Mouse (Mus musculus) E14TG2a.4 (cell line): ENCODE measurements around the gene Cdc34b.

Experiments used
- H3K27me3 ChIP-seq: 2 replicates; pipeline ENCODE4 v1.6.1; 2014; ENCODE audit warnings: low read length, control low read depth; ENCODE audit not compliant: insufficient read depth
- H3K36me3 ChIP-seq: 2 replicates; pipeline ENCODE4 v1.6.1; 2014; ENCODE audit warnings: low read length, control low read depth; ENCODE audit not compliant: insufficient read depth
- H3K4me1 ChIP-seq: replicated peaks from 2 replicates; pipeline ENCODE4 v1.6.1; 2014; ENCODE audit warnings: low read depth, low read length, control low read depth
- H3K4me3 ChIP-seq: replicated peaks from 2 replicates; pipeline ENCODE4 v1.5.1; 2014; ENCODE audit warnings: mild to moderate bottlenecking, low read length
- H3K9me3 ChIP-seq: 2 replicates; pipeline ENCODE4 v1.6.1; 2014; ENCODE audit warnings: low read length, control low read depth
- CTCF ChIP-seq: conservative IDR thresholded peaks from 2 replicates; pipeline ENCODE4 v1.5.1; 2014; ENCODE audit warnings: low read length
- NANOG ChIP-seq: IDR thresholded peaks from 2 replicates; pipeline ENCODE4 v1.6.1; 2014; ENCODE audit warnings: borderline replicate concordance, low read length, mixed read lengths
- POU5F1 ChIP-seq: IDR thresholded peaks from 2 replicates; pipeline ENCODE4 v1.6.1; 2014; ENCODE audit warnings: low read length, borderline replicate concordance

Cdc34b gene

DNA sequence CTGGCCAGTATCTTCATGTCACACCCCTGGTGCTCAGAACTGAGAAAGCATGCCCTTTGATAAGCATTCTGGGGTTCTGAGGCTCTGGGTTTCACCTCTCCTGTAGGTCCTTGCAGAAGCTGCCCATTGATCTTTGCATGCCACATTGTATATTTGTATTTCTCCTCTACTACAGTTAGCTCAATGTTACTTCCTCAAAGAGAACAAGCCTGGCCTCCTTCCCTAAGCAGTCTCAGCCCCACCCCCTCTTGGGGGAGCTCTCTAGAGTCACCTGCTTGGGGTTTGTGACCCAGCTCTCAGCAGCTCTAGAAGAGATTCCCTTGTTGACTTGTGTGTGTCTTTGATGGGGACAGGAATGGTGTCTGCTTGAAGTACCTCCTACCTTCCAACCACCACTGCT lies 50.1 kb downstream of the Cdc34b start:
- Histone ChIP-seq H3K9me3 (no peaks in the 10 kb centered on the region), H3K4me3 (no peak overlapping the region), H3K36me3 (no peaks in the 10 kb centered on the region), H3K27me3 (peaks cover 10% of the 10 kb centered on the region; the same call in 1 of the 2 replicates), H3K4me1 (no peaks in the 10 kb centered on the region)
- no peak for TF ChIP-seq POU5F1
- TF ChIP-seq NANOG, result no peak
- TF ChIP-seq CTCF, result no peak
